Mouse (Mus musculus): ENCODE data around the gene Slc4a4.
A peak's percentile ranks its signal among the peaks of the same experiment; 100 is the strongest.

The Slc4a4 gene

DNA sequence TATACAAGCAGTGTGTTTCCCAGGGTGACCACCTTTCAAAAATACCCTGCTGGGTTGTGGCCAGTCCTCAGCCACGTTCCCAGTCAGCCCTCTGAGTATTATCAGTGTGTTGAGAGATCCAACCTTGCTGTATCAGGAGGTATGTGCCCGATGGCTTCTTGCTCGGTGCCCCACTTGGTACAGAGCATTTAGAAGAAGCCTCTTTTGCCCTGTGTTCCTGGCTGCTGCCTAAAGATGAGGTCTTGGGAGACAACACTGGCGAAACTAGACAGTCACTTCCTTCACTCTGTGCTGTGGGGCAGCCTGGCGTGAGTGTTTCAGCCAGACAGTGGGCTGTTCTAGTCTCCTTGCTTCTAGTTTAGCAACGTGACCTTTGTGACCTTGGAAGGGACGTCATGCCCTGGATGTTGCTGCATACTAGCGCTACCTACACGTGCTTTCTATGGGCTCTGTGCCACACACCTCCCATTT, 29.9 kb downstream of the Slc4a4 start:
- no peak for DNase-seq (ENCODE audit: low read depth, low spot score)

DNA sequence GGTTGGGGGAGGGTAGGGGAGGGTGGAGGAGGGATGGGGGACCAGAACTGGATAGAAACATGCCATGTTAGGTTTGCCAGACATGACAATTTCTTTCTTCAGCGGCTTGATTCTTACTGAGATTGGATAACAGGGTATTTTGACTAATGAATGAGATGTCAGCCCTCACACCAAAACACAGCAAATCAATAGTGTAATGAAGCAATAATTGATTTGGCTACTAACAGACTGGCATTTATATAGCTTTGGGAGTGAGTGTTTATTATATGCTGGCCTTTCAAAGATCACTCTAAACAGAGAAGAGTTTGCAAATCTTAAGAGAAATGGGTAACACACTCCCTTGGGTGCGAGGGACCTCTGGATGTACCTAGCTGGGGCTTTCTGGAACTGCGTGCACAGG, 30.6 kb downstream of the Slc4a4 start:
- DNase-seq (ENCODE audit: low read depth, low spot score) = no peak

DNA sequence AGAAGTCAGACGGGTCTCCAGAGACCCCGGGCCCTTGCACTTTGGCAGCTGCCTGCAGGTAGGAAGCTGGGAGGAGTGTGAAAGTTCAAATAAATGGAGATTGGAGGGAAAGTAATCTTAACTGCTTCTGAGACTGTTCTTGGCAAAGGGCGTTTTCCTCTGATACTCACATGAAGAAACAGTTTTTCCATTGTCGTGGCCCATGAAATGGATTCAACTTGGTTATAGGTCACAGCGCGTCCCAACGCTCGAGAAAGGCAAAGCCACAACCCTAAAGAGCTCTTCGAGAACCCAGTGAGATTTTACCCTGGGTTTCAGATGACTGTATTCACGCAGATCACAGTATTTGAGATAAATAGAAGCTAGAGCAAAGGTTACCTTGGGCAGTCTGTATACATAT, 31.0 kb downstream of the Slc4a4 start:
- DNase-seq (ENCODE audit: low read depth, low spot score) = no peak

DNA sequence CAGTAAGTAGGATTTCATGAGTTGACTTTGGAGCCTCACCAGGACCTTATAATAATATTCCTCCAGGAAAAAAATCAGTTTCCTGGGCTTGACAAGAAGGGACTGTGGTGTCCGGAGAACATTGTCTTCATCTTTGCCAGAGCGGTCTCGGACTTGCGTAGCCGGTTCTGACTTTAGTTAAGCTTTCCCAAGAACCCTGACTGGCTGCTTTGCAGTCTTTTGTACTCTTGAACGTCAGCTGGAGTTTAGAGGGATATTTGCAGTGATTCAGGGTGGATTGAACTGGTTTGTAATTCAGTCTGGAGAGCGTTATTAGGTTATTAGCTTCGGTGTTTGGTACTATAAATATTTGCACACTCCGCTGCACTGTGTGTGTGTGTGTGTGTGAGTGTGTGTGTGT, 31.9 kb downstream of the Slc4a4 start:
- DNase-seq (ENCODE audit: low read depth, low spot score) = no peak

DNA sequence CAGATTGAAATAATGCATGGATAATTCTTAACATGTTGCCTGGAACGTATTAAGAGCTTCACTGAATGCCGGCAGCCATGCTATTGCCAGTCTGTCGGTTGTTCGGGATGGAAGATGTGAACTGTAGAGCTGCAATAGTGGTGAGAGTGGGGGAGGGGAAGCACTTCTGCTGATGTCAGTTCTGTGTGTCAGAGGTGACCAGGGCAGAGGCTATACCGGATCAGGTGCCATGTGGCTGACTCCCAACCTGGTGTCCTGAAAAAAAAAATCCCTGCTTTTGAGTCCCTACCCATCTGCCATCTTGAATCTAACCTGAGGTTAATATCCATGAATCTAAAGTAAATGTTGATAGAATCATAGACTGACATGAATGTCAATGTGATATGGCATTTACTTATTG, 39.0 kb downstream of the Slc4a4 start:
- no peak for DNase-seq (ENCODE audit: low read depth, low spot score)

DNA sequence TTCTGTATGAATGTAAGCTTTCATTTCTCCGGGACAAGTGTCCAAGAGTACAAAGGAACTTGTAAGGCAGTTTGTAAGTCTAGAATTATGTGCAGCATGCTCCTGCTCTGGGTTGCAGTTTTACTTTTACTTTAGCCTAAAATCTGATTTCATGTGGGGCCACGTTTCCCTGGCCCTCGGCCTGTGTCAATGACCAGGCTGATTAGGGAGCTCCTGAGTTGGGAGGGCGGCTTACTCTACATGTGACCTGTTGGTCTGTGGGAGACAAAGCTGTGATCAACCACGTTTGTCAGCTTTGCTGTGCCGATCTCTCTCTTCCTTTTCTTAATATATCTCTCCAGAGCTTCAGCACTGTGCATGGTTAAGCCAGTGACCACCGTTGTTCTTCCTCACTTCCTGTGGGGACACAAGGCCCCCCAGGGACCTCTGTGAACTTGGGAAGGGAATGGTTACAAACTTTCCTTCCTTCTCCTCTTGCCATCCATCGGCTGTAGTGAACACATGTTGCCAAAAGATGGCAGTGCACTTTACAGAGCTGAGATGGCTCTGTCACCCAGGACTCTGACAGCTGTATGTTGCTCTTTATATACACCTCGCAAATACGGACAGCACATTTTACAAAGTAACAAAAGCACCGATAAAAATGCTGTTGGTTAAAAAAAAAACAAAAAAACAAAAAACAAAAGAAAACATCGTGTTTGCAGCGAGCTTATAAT, 41.7 kb downstream of the Slc4a4 start:
- DNase-seq (ENCODE audit: low read depth, low spot score) = peak; percentile 61

DNA sequence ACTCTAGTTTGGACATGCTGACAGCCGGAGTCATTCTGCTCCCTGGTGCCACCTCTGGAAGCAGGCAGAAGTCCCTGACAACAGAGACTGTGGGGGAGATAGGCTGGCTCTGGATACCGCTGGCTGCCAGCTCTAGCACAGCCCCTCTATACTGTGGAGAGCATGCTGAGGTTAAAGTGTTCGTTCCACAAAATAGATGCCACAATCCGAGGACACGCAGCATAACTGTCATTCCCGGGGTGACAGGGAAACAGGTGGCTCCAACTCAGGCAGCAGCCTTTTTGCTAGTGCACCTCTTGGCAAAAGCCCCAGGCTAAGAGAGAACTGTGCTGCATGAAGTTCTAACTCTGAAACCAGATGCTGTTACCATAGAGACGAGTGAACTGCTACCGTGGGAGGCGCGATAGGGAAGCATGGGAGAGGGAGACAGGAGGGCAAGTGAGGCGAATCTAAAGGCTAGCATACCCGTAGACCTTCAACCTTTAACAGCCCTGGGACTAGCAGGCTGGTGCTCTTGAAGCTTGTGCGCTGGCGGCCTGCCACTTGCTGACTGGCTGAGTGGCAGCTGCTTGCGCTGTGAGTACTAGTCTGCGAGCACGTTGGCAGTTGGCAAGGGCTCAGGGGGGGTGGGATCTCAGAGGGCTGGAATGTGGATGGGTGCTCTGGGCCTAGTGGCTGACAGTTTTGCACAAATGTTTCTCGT, 42.9 kb downstream of the Slc4a4 start:
- DNase-seq (ENCODE audit: low read depth, low spot score) = peak; percentile 94

DNA sequence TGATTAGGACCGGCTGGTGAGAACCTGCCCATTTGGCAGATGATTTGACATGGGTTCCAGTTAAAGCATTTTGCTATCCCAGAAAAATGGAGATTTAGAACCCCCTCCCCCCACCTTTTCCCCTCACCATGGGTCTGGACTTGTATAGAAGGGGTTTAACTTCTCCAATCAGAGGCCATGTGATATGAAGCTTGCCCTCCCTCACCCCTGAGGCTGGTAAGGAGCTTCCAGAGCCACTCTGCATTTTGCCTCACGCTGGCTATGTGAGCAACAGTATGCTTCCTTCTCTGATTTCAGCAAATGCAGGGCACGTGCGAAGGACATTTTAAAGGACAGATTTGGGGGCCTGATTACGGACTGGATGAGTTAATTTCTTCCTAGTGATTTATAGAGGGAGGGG, 43.5 kb downstream of the Slc4a4 start:
- DNase-seq (ENCODE audit: low read depth, low spot score) = no peak

DNA sequence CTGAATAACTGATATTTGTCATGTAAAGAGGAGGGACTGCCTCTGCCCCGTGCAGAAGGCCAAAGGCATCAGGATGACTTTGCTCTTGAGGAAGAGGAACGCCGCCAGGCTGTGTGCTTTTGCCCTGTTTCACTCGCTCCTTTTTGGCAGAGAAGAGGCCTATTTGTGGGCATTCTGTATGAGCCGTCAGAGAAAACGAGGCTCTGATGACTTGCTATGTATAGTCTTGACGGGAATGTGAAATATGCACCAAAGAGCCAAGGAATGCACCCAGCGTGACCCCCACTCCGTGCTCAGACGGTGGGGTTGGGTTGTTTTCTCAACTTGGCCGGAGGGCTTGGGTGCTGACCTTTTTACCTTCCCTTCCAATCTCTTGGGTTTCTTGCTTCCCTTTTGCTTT, 44.0 kb downstream of the Slc4a4 start:
- no peak for DNase-seq (ENCODE audit: low read depth, low spot score)

DNA sequence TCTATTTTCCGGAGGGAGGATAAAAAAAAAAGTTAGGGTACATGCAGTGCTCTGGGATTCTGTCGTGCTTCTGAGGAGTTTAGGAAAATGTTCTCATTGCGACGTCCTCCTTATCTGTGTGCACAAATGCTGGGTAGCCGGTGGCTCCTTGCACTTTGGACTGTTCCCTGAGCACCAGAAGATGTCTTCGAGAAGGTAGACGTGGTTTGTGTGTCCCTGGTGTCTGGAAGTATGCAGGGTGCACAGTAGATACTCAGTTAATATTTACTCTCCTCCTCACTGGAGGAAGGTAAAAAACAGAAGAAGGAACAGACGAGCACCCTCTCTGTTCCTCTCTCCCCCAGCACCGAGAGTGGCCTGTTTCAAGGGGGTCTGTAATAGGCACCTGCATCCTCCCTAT, 44.6 kb downstream of the Slc4a4 start:
- no peak for DNase-seq (ENCODE audit: low read depth, low spot score)

DNA sequence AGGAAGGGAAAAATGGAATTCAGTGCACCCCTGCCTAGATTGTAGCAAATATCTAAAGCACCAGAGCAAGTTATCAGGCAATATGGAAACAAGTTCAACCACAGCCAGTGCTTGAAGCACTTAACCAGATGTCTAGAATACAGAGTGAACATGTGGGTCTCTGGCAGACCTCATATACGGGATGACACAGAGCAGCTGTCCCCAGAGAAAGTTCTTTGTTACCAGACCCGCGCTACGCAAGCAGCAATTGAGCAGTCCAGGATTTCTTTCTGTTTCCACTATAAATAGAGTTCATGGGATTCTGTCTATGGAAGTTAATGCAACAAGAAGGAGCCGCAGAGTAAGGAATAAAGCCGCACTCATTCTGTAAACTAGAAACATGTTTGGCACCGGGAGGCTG, 46.8 kb downstream of the Slc4a4 start:
- no peak for DNase-seq (ENCODE audit: low read depth, low spot score)

DNA sequence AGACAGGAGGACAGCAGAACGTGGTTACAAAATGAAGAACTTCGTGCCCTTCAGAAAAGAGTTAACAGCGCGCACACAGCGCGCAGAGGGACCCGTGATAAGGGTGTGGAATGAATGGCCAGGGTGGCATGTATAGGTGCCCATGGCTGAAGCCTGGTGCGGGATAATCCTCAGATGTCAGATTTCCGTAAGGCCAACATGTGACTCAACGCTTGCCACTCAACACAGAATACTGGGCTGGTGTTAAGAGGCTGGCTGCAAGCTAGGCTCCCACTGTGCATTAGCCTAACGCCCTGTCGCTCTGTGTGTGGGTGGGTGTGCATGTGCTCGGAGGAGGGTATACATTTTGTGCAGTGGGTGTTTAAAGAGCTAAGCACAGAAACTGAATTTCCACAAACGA, 47.3 kb downstream of the Slc4a4 start:
- DNase-seq (ENCODE audit: low read depth, low spot score) = peak; percentile 78

DNA sequence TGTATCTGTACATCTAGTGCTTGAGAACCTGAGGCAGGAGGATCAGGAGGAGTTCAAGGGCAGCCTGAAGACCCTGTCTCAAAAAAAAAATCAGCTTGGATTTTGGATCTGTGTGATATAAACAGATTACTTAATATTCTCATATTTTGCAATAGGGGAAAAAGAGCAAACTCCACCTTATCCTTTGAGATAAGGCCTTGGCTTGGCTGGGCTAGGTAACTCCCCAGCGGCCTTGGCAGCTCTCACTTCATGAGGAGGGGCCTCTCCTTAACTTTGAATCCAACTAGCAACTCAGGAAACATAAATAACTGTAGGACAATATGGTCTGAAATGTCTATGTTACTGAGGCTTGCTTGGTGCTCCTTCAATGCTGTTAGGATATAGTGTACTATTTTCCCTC, 51.6 kb downstream of the Slc4a4 start:
- DNase-seq (ENCODE audit: low read depth, low spot score) = no peak

DNA sequence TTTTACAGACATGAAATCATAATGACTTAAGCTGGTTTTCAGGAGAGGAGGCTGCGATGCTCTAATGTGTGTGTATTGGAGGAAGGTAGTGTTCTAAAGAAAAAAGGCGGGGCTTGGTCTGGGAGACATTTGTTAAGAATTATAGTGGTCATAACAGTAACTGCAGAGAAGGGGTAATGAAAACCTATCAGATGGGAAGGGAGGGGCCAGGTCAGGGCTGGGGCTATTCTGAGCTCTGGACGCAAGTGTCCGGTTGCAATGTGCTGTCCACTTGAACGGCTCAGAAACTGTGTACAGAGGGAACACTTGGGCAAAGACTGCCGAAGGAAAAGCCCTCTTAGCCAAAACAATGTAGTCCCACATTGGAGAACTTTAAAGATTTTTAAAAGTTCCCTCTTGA, 52.5 kb downstream of the Slc4a4 start:
- DNase-seq (ENCODE audit: low read depth, low spot score) = peak; percentile 85

DNA sequence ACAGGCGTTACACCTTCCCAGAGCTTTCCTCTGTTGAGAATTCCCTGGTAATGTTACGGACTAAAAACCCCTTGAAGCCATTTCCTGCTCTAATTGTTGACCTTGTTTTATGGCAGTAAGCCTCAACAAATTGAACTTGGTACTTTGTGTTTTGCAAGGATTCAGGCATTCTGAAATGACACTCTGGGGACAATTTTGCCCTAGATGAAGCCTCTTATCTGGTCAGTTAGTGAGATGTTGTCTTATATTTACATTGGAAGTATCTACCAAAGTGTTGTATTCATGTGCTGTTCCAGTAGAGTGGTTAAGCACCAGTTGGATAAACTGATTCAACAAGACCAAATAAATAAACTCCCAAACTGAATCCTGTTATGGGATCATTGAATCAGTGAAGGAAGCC, 53.2 kb downstream of the Slc4a4 start:
- no peak for DNase-seq (ENCODE audit: low read depth, low spot score)

DNA sequence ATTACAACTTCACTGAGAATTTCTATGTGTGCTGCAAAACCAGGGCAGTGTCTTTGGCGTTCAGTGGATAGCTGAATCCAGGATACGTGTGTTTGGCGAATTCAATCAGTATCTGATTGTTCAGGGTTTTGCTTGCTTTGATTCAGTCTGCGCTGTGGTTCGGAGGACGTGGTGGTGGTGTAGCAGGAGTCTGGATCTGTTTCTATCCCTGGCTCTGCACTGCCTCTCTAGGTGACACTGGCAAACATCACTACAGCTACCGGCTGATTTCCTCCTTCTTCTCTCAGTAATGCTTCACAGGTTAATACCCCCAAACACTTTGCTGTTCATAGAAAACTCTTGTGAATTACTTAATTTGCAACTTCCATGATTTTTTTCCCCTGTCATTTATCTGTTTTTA, 55.3 kb downstream of the Slc4a4 start:
- DNase-seq (ENCODE audit: low read depth, low spot score) = no peak

DNA sequence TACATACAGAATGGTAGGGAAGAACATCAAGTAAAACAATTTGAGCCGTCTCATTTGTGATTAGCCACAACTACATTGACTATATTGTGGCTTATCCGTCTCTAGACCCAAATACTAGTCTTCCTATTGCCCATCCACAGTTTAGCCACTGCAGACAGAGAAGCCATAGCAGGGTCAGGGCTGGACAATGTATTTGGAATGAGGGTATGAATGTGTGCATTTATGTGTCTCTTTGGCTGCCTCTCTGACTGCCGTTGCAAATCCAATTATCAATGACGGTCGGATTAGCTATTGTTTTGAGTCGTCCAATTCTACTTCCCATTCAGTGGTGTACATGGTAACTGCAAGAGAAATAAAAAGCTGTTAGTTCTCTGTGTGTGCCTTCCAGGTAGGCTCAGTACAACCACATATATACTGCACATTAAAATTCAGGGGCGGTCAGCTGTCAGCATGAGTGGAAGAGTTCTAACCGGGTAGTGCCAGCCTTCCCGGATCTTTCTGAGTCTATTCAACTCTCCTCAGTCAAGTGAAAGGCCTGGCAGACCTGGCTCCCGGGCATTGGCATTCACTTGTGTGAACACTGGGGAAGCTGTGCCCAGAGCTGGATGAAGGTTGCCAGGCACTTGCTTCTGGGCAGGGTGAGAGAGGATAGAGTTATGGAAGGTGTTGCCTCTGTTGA, 59.2 kb downstream of the Slc4a4 start:
- peak; percentile 70 for DNase-seq (ENCODE audit: low read depth, low spot score)

DNA sequence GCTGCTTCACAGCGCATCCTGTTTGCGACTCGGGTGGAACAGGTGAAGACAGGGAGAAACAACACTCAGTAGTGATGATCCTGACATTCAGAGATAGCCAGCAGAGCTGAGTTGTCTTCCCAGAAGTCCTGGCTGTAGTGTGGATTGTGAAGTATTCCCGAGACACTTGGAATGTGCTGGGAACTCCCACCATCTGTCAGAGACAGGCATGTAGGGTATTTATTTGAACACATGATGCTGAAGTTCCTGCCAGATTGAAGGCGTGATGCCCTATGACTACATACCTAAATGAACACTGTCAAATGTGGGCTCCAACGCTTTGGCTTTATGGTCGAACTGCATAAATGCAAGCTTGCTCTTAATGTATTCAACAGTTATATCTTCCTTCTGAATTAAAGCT, 63.7 kb downstream of the Slc4a4 start:
- no peak for DNase-seq (ENCODE audit: low read depth, low spot score)

DNA sequence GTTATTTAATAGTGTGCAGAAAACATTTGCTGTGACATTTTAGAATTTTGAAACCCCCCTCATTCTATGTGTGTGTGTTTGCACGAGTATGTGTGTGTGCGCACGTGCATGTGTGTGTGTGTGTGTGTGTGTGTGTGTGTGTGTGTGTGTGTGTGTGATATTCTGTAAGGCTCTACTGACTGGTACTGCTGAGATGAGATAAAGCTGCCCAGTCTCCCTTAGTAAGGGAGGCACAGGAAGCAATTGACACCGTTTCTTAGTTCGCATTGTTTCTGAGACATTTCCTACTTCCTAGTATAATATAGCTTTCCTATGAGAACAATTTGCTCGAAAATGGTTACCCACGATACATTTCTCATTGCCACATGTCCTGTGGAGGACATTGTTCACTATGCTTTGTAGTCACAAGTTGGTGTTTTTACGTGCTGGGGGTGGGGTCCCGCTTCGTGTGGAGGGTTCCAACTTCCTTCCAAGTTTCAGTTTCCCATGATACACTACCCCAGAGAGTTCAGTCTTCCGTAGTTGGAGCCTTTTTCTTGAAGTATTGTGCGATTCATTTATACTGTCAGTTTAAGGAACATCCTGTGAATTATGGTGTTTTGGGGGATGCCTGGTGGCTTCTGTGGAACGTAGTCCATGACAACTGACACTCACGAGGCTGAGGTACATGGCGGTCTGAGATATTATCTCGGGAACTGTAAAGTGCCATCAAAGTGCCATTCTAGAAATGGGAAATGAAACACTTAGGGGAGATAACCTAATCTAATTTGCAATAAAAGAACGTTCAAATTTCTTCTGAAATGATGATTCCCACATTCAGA, 66.3 kb downstream of the Slc4a4 start:
- DNase-seq (ENCODE audit: low read depth, low spot score) = no peak

DNA sequence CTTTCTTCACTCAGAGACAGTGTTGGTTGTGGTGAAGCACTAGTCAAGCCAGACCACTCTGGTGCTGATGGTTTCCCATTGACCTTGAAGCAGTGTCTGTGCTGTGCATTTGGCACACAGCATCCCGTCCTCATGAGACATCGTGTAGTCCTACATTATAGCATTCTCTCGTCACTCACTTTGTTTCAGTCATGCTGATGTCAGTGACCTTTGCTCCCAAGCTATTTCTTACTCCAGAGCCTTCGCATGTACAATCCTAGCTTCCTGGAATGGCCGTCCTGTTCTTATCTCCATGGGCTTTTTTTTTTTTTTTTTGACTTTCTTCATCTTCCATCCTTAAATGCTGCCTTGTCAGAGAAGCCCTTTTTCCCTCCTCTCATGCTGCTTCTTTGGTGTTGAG, 71.1 kb downstream of the Slc4a4 start:
- no peak for DNase-seq (ENCODE audit: low read depth, low spot score)

DNA sequence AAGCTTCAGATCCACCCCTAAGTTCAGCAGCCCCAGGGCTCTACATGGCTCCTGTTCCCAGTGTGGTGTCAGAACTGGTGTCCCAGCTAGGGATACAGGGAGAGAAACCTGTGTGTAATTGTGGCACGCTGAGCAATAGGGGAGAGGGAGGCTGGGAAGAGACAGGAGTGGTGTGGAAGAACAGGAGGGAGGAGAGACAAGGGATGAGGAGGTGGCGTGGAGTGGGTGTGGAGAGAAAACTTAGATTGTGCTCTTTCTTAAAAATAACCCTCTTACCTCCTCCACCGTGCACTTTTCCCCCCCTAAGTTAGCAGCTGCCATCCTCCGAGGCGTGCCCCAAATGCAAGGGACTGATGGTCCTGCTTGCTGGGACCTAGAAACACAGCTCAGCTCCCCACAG, 72.3 kb downstream of the Slc4a4 start:
- DNase-seq (ENCODE audit: low read depth, low spot score) = no peak

DNA sequence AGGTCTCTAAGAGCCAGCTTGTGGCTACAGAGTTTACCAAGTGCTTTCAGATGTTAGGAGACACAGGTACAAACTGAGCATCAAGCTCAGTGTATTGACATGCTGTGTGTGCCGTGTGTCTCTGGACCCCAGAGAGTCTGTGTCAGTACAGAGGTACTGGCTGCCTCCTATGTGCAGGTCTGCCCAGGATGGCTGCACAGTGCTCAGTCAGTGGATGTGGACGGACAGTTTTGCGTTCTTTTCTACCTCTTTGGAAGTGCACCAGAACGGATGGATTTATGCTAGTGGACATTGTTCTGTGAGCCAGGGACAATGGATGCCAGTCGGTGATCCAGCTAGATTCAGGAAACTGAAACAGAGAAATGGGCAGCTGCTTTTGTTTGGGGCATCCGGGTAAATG, 72.8 kb downstream of the Slc4a4 start:
- no peak for DNase-seq (ENCODE audit: low read depth, low spot score)
